Mouse (Mus musculus) hematopoietic stem cell, adult 5-6 weeks (primary cell): Measurements from ENCODE around the gene Hoxb5. TPM values are rescaled to one million over a fixed set of nuclear protein-coding genes. Genes with fewer than 3 reads are reported as not detected.

ENCODE experiments used
- ATAC-seq, 2 experiments: fragments of 125-278 bp in 1 of 2; replicated peaks in 1 of 2; 2 replicates each; pipeline ENCODE4 v1.8.0; 2016 to 2017; ENCODE audit warnings: inconsistent platforms in 2 of 2, mild to moderate bottlenecking in 2 of 2, moderate number of reproducible peaks in 2 of 2, low read depth in 1 of 2, moderate TSS enrichment in 1 of 2; ENCODE audit not compliant: low FRiP score in 2 of 2, poor library complexity in 2 of 2, severe bottlenecking in 2 of 2, insufficient read depth in 1 of 2, low TSS enrichment in 1 of 2
- total RNA-seq: library from RNA; stranded (forward); fragments of 172-1452, 232-1000 nt; gene quantifications from 2 replicates; pipeline ENCODE4 v1.2.3, GENCODE M21; 2017

Hoxb5 gene
- total RNA-seq, 1 experiment from 2014 or later, result 1.3 TPM

DNA sequence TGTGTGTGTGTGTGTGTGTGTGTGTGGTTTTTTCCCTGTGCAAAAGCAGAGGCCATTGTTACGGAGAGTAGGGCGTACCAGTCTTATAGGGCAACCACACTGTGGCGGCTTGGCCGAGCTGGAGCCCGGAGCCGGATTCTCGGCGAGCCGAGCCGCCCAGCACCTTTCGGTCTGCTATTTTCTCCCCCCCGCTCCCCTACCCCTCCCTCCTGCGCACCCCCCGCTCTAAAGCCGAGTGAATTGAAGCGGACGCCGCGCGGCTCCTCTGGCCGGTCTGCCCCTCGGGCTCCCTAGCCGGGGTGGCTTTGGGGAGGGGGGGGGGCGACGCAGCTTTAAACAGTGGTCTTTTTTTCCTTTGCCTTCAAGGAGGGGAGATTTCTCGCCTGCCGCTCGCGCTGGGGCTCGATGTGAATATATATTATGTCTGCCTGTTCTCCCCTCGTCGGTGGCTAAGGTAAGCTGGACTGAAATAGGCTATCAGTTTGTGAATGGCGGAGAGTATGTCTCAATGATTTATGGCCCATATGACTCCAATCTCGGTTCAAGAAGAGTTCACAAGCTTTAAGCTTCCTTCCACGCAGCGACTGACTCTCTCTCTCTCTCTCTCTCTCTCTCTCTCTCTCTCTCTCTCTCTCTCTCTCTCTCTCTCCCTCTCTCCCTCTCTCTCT is 37.7 kb downstream of the Hoxb5 start:
- 0 out of 4 replicates have a peak, but pooled peaks have one; percentile 12 to 29 for ATAC-seq

DNA sequence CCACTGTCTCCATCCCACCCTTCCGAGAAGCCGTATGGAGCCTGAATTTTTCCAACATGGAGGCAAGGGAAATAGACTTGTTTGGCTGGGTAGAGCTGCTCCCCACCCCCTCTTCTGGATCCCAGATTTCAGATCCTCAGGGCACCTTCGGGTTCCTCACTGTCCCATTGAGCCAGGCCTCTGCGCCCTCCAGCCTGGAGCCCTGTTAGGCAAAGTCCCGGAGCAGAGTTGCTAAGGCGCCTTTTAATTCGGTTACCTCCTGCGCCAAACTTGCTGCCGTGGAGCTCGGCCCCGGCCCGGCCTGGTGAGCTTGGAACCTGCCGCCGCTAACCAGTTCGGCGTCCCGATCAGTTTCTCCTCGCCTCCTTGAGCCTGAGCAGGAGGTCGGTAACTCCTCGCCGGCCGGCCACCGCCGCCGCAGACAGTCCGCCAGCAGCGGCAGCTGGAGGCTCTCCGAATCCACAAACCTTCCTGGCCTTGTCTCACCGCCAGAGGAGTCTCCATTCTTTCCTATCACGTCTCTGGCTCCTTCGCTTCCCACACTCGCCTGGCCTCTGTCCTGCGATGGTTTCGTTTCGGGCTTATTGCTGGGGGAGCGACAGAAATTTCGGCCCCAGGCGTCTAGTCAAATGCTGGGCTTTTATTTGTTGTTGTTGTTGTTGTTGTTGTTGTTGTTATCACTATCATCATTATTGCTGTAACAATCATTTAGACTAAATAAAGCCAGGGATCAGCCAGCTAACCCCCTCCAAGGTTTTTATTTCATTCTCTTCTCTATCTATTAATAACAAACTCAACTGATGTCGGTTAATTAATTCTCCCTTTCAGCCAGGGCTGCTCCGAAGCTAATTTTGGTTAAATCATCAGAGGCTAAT is 38.8 kb downstream of the Hoxb5 start:
- ATAC-seq, result no peak

DNA sequence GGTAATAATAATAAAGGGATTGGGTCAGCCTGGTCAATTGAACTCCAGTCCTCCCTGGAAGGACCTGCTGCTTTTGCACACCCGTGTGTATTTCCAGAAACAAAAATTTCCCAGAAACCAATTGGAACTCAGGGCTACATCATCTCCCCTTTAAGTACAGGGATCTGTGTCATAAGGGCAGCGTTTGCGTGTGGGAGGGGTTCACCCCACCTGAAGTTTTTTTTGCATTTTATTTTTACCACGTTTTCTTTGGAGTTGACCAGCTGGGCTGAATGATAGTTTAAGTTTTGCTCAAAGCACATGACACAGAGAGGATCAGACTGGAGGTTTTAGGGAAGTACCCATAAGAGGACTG is 39.4 kb downstream of the Hoxb5 start:
- ATAC-seq, result no peak

DNA sequence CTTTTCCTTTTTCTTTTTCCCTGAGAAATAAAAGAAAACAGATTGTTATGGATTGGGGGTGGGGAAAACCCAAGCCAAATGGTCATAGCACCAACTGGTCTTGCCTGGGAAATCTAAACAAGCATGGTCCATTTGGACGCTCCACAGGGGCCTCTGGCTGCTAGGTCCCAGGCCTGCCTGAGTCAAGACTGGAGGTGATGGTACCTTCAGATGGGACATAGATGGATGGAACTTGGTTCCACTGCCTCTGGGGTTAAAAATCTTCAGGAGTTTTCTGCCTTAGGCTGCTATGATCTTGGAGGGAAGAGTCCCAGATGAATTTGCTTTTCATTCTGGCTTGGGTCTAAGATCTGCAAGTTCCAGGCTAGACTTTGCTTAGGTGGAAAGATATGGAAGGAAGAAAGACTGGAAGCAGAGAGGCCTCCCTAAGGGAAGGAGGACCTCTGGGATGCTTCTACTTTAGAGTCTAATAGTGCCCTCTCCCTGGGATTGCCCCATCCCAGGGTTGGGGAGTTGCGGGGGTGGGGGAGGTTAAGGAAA is 40.1 kb downstream of the Hoxb5 start:
- no peak for ATAC-seq

DNA sequence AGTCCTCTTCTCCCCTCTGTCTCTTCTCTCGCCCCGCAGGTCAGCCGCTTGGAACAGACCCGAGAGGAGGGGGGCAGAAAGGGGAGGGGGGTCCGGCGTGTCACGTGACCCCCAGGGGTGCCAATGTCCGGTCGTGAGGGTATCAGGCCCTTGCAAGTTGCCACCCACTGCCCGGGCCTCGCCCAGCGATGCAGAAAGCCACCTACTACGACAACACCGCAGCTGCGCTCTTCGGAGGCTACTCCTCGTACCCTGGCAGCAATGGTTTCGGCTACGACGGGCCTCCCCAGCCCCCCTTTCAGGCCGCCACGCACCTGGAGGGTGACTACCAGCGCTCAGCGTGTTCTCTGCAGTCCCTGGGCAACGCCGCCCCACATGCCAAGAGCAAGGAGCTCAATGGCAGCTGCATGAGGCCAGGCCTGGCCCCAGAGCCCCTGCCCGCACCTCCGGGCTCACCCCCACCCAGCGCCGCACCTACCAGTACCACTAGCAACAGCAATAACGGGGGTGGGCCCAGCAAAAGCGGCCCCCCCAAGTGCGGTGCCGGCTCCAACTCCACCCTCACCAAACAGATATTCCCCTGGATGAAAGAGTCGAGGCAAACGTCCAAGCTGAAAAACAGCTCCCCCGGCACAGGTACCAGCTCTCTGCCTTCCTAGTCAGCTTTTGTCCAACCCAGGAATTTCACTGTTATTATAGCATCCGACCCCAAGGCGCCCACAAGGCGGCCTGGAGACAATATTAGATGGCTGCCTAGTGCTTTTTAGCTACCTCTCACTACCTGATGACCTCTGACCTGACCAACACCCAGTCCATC is 41.1 kb downstream of the Hoxb5 start:
- no peak for ATAC-seq

DNA sequence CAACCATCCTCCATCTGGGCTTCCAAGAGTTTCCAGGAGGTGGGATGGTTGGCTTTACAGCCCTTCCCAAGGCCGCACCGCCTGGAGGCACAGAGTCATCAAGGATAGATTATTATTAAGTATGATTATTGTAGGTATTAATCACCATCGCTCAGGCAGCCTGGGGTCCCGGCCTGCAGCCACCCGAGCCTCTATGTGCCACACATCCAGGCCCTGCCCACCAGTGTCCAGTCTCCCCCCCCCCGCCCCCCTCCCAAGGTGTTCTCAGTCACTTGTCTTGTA is 41.7 kb downstream of the Hoxb5 start:
- ATAC-seq, result no peak

DNA sequence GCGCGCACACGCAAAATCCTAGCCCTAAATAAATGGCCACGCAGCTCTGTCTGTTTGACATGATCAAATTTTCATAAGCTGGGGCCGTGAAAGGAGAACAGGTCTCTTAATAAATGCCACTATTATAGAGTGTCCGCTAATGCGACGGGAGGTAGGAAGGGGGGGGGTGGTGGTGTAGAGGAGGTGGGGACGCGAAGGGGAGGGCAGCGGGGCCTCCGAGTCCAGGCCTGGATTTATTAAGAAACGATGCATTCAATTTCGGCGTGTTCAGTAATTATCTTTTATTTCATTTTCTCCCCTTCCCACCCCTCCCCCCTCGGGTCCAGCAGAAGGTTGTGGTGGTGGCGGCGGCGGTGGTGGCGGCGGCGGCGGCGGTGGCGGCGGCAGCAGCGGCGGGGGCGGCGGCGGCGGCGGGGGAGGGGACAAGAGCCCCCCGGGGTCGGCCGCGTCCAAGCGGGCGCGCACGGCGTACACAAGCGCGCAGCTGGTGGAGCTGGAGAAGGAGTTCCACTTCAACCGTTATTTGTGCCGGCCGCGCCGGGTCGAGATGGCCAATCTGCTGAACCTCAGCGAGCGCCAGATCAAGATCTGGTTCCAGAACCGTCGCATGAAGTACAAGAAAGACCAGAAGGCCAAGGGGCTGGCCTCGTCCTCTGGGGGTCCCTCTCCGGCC is 42.2 kb downstream of the Hoxb5 start:
- ATAC-seq, result no peak

DNA sequence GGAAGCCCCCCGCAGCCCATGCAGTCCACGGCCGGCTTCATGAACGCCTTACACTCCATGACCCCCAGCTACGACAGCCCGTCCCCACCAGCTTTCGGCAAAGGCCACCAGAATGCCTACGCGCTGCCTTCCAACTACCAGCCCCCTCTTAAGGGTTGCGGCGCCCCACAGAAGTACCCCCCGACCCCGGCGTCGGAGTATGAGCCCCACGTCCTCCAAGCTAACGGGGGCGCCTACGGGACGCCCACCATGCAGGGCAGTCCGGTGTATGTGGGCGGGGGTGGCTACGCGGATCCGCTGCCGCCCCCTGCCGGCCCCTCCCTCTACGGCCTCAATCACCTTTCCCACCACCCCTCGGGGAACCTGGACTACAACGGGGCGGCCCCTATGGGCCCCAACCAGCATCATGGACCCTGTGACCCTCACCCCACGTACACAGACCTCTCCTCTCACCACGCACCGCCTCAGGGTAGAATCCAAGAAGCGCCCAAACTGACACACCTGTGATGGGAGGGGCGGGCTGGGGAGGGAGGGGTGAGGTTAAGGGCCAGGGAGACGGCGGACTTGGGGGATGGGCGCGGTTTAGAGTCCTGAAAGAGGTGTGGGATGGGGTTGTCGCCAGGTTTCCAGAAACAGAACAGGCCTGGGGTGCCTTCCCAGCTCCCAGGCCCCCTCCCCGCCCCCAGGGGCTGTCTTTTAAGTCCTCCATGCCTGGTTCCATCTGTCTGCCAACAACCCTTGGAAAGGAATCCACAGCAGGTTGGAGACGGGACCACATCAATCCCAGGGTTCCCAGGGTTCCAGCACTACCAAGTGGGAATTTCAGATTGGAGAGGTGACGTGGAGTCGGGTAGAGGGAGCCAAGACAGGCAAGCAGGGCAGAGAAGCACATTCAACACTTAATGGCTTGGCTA is 43.0 kb downstream of the Hoxb5 start:
- no peak for ATAC-seq

DNA sequence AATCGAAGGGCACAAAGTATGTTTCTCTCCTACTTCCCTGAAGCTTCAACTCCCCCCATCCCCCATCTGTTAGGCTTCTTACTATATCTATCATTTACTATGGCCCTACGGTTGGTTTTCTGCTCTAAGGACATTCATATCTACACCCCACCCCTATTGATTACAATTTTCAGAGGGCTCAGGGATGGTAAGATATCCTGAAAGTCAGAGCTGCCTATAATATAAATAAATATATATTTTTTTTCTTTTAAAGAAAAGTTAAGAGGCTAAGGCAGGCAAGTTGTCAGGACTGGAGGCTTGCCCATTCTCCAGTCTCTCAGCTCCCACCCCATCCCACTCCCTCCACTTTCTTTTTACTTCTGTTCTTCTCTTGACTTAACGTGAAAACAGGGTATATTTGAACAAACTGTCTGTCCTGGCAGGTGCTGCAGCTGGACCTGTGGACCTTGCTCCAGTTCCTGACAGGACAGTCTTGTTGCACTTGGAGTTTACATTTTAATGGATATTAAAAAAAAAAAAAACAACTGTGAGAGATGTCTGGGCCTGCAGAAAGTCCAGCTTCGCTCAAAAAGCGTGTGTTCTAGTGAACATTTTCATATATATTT is 43.9 kb downstream of the Hoxb5 start:
- ATAC-seq, result no peak

DNA sequence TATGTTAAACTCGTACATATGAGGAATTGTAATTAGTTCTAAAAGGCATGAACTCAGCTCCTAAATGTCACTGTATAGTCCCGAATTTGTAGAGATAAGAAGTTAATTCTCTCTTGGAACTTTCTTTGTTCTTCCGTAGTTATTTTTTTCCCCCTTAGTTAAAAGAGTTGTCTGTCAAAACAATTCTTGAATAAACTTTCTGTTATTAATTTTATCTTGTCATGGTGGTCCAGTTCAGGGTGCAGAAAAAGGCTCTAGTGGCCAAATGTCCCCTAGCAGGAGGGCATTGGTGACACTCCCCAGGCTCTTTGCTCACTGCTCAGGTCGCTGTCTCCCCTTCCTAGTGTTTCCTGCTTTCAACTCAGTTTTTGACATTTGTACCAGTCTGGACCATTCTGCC is 44.6 kb downstream of the Hoxb5 start:
- no peak for ATAC-seq

DNA sequence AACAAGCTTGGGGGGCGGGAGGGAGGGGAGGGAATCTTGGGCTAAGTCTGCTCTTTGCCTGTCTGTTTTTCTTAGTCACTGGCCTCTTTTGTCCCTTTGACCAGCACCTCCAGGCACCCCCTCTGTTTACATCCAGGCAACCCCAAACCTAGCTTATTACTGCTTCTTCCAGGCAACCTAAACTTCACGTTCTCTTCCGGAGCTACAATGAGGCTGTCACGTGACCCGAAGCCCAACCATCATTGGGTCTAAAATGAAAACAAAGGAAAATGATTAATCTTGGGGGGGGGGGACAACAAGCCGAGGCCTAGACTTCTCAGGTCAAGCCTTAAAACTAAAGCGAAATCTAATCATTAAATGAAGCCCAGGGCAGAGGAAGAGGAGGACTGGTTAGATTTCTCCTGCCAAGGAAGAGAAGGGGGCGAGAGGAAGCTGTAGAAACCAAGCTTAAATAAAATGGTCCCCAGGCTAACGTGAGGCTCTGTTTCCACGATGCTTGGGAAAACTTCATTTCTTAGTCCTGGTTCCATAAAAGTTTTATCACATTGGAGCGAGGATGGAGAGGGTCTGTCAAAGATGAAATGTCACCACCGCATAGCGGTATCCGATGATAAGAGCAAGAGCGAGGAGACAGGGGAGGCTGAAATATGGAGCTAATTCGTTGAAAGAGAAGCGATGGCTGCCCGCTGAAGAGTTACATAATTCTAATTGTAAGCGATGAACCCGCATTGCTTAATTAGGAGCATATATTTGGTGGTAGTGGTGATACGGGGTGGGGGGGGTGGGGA is 45.2 kb downstream of the Hoxb5 start:
- ATAC-seq, result no peak

DNA sequence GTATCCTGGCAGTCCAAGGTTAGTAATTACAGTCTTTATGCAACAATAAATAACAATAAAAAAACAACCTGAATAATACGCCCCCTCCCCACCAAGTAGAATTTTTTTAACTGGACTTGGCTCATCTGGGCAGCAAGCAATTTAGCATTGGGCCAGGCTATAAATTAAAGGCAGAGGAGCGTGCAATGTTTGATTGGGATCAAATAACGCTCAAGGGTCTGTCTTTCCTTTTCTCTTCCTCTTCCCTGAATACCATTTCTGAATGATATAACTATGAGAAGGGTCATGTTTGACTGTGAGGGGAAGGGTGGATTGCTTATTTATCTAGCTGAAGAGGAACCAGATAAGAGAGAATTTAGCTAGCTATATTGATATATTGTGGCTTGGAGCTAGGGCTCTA is 45.9 kb downstream of the Hoxb5 start:
- ATAC-seq, result no peak

DNA sequence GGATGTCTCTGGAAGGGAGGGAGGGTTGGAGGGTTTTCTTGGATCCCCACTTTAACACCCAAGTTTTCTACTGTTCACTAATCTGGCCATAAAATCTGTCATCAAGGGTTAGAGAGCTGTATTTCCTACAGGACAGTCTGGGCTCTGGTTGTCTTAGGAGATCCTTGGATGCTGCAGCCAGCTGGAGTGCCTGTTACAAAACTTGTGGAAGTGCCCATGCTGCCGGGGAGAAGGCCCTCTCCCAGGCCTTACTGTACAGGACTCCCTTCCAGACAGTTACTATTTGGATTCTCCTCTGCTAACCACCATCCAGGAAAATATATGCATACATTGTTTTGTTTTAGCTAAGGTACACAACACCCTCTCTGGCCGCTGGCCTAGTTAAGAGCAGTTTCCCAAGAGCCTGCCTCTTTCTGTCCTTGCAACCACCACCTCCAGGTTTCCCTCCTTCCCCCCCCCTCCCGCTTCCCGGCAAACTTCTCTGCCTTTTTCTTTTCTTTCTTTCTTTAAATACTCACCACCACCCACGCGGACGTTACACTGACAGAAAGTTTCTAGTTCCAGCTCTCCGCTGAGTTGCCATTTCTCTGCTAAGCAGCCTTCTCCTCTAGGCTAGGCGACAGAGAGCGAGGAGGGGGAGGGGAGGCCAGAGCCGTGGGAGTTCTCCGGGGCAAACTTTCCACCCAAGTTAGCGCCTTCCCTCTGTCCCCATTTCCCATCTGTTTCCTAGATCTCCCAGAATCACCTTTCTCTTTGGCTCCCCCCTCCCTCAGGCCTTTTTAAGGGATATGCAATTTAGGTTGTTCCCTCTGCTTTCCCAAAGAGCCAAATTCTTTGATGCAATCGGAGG is 46.6 kb downstream of the Hoxb5 start:
- no peak for ATAC-seq

DNA sequence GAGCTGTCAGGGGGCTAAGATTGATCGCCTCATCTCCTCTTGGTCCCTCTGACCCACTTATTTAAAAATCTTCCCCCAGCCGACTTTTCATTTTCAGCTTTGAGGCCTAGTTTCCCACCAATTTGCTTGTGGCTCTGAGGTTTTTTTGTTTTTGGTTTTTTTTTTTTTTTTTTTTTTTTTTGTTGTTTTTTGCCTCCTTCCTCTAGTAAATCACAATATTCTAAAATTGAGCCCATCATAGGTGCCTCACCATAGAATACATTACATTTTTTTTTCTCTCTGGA is 47.1 kb downstream of the Hoxb5 start, which contains the start of gene Hoxb2:
Gene Hoxb2 (plus strand): TSS at position 185 of the 284 bp plus-strand sequence.
- ATAC-seq, result no peak

DNA sequence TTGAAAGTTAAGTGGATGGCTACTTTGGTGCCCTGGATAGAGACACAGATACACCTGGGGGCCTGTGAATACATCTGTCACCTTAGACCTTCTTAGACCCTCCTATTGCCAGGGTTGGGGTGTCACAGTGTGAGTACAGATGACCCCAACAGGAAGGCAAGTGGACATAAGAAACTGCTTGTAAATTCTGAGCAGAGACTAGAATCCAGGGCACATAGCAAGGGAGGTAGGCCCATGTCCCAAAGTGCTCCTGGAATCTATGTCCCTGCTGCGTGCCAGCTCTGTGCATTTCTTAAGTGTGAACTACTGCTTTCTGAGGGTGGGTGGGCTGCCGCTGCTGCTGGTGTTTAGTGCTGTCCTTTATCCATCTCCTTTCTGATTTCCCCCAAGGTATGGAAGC is 47.7 kb downstream of the Hoxb5 start:
- no peak for ATAC-seq
